Mouse (Mus musculus): ENCODE data around the gene Rack1.

DNA sequence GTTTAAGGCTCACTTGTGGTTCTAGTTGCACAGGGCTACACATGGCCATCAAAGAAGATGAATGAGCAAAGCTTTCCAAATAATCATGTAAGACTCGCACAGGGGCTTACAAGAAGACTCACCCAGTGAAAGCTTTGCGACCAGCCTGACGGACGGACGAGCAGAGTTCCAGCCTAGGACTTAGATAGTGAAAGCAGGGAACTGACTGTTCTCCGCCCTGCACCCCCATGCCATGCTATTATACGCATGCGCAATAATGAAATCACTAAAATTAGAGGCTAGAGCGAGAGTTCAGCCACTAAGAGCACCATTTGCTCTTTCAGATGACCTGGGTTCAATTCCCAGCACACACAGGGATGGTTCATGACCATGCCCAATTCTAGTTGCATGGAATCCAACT, 22.8 kb upstream of the Rack1 start:
- TF ChIP-seq GATA1 (IDR thresholded peaks at IDR 0.05; ENCODE audit: borderline replicate concordance, low read length): no peak
- TF ChIP-seq CTCF (IDR thresholded peaks at IDR 0.05; ENCODE audit: low read depth, low read length): no peak
- no peak for TF ChIP-seq POLR2AphosphoS5 (IDR thresholded peaks at IDR 0.05; ENCODE audit: insufficient replicate concordance, low read depth, low read length)

Data from G1E (cell line).